Mouse (Mus musculus) liver, embryonic 14.5 days (tissue): Measurements from ENCODE around the gene Inpp4b.

Source experiments
- CTCF ChIP-seq: IDR thresholded peaks from 2 replicates; pipeline ENCODE4 v1.5.1; 2016; ENCODE audit warnings: antibody characterized with exemption, low read depth, control low read depth
- EP300 ChIP-seq: IDR thresholded peaks from 2 replicates; pipeline ENCODE4 v1.6.1; 2016; ENCODE audit warnings: antibody characterized with exemption, low read depth

DNA sequence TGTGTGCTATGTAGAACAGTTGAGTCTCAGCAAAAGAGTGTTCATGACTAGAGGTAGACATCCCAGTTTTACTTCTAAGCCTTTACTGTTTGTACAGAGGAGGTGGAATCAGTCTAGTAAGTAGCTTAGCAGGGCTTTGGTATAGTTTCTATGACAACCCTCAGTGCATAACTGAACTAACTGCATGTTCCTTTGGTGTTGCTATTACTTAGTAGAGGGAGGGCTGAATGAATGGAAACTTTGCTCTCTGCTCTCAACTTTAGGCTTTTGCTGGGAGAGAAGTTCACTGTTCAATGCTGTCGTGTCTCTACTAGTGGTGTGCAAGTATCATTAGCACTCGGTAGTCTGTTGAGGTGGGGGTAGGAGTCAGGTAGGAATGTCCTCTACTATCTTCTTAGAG lies 393.3 kb downstream of the Inpp4b start:
- no peak for TF ChIP-seq CTCF
- no peak for TF ChIP-seq EP300
